Mouse (Mus musculus): Measurements from ENCODE around the gene Dolk. TPM values are rescaled to one million over a fixed set of nuclear protein-coding genes. Genes with fewer than 3 reads are reported as not detected.

Gene Dolk
- polyA plus RNA-seq, 1 experiment from 2014 or later = 26.0 TPM

DNA sequence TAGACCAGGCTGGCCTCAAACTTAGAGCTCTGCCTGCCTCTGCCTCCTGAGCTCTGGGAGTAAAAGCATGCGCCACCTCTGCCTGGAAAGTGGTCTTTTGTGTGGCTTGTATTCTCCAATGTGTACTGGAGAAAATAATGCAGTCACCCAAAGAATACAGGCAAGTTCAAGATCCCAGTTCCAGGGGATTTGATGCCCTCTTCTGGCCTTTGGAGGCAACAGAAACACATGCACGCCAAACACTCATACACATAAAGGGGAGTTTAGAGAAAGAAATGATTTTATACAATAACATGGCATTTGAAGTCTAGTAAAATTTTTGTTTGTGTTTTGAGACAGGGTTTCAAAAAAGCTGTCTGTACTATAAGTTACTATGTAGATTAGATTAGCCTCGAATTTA is 13.4 kb upstream of the Dolk start:
- H3K36me3 ChIP-seq (replicated peaks) = peaks cover 98% of the 10 kb centered on the region
- H3K4me3 ChIP-seq = no peak overlapping the region
- no peaks in the 10 kb centered on the region for H3K9me3 ChIP-seq
- WGBS = 82% methylated on average over 3 of the region's 3 CpGs
- no peaks in the 10 kb centered on the region for H3K4me1 ChIP-seq
- H3K27ac ChIP-seq = no peak overlapping the region
- H3K27me3 ChIP-seq (ENCODE audit: poor library complexity, severe bottlenecking) = no peaks in the 10 kb centered on the region
- no peak for DNase-seq (ENCODE audit: extremely low spot score, low spot score)

DNA sequence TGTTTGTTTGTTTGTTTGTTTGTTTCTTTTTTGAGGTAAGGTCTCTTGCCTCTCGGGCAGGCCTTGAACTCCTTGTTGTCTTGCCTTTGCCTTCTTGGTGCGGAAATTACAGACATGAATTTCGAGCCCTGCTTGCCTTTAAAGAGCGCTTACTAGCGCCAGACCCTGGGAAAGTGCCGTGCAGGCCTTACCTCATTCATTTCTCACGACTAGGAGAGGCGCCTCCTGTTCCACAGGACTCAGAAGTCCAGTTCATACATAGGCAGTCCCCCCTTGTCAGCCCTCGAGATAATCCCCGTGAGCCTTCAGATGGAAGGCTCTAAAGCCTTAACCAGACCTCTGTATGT is 866 bp upstream of the Dolk start:
- H3K4me3 ChIP-seq = peak overlapping the region; percentile 98
- peaks cover 45% of the 10 kb centered on the region for H3K36me3 ChIP-seq (replicated peaks)
- under 1% methylated on average over 10 of the region's 10 CpGs for WGBS
- H3K27ac ChIP-seq = peak overlapping the region; percentile 94
- peaks cover 28% of the 10 kb centered on the region for H3K4me1 ChIP-seq
- H3K27me3 ChIP-seq (ENCODE audit: poor library complexity, severe bottlenecking) = no peaks in the 10 kb centered on the region
- no peaks in the 10 kb centered on the region for H3K9me3 ChIP-seq
- DNase-seq (ENCODE audit: extremely low spot score, low spot score) = no peak

DNA sequence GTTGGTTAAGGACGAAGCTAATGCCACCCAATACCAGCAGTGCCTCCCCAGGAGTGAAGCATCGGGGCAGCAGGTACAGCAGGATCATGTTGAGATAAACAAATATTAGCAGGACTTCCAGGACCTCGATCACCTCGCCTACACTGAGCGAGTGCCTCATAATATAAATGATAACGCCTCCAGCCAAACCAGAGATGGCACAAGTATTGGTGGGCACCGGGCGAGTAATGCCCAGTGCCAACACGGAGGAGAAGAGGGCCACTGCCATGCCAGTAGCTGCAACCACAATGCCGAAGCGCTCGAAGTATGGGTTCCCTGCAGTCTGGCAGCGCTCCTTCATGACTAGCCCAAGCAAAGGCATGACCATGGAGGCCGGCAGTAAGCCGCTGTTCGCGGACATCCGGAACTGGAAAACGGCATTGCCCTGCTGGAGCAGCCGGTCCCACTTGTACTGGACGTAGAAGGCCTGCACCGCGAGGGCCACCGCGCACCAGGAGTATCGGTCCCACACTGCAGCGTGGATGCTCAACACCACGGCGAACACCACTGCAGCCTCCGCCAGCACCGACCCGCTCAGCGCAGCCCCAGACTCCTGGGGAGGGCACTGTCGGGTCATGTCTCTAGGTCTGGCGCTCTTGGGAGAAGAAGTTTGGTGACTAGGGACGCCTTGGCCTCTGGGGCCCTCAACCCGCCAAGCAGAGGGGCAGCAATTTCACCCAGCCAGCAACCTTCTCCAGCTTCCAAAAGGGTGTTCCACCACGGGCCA is 535 bp downstream of the Dolk start:
- peak overlapping the region; percentile 94 for H3K27ac ChIP-seq
- peaks cover 28% of the 10 kb centered on the region for H3K4me1 ChIP-seq

DNA sequence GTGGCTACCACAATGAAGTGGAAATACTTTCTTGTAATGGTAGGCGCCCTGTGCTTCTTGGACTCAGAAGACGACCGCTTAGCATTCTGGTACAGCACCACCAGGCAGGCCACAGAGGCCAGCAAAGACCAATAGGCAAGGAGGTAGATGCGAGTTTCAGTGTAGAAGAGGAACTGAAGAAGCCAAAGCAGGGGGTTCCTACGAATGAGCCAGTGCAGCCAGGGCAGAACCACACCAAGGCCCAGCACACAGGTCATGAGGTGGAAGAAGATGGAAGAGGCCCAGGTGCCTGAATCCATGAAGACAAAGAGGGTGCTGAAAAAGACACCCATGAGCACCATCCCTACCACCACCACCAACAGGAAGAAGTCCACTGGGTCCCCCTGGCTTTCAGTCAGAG is 1.1 kb downstream of the Dolk start:
- Histone ChIP-seq H3K4me1 (peaks cover 28% of the 10 kb centered on the region), H3K36me3 (replicated peaks) (peaks cover 26% of the 10 kb centered on the region), H3K9me3 (no peaks in the 10 kb centered on the region), H3K4me3 (peak overlapping the region; percentile 98), H3K27ac (no peak overlapping the region), H3K27me3 (ENCODE audit: poor library complexity, severe bottlenecking) (no peaks in the 10 kb centered on the region)
- no peak for DNase-seq (ENCODE audit: extremely low spot score, low spot score)
- WGBS = 96% methylated on average over 5 of the region's 5 CpGs

More for the DNA sequence above, 535 bp downstream of the Dolk start:
- peaks cover 32% of the 10 kb centered on the region for H3K36me3 ChIP-seq (replicated peaks)
- peak overlapping the region; percentile 98 for H3K4me3 ChIP-seq
- H3K27me3 ChIP-seq (ENCODE audit: poor library complexity, severe bottlenecking) = no peaks in the 10 kb centered on the region
- H3K9me3 ChIP-seq = no peaks in the 10 kb centered on the region
- peak; percentile 21 for DNase-seq (ENCODE audit: extremely low spot score, low spot score)
- 16% methylated on average over 38 of the region's 38 CpGs for WGBS

DNA sequence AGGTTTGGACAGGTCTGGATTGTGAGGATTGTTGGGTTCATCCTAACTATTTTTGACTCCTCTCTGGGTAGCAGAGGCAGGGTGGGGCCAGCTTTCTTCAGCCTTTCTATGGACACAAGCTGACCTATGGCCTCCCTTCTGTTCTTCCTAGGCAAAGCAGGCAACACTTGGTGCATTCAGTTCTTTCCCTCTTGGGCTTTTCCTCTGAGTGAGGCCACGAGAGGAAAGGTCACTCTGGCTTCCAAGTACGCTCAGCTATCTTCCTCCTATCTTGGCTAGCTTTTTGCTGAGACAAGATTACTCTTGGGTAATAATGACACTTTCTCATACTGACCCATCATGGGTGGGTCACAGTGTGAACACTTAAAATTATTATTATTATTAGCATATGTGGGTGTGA is 2.9 kb downstream of the Dolk start:
- no peak for DNase-seq (ENCODE audit: extremely low spot score, low spot score)
- Histone ChIP-seq H3K4me1 (peaks cover 27% of the 10 kb centered on the region), H3K36me3 (replicated peaks) (peaks cover 10% of the 10 kb centered on the region), H3K27ac (no peak overlapping the region), H3K9me3 (no peaks in the 10 kb centered on the region), H3K4me3 (no peak overlapping the region), H3K27me3 (ENCODE audit: poor library complexity, severe bottlenecking) (no peaks in the 10 kb centered on the region)
- WGBS = 93% methylated on average over 2 of the region's 2 CpGs

DNA sequence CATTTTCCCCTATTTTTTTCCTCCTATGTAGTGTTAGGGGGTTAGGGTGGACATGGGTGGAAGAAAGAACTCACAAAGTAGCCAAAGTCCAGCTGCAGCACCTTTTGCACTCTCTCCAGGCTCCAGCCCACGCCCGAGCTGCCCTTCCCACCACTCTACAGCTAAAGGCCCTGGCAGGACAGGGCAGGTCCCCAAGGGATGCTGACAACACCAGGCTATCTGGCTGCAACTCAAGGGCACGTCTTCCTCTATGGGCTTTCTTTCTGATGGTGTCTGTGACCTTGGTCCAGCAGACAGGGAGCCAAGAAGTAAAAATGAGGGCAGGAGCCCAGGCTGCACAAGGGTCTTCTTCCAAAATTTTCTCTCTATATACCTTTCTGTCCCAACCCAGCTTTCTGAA is 4.5 kb downstream of the Dolk start:
- WGBS = 82% methylated on average over 3 of the region's 3 CpGs

DNA sequence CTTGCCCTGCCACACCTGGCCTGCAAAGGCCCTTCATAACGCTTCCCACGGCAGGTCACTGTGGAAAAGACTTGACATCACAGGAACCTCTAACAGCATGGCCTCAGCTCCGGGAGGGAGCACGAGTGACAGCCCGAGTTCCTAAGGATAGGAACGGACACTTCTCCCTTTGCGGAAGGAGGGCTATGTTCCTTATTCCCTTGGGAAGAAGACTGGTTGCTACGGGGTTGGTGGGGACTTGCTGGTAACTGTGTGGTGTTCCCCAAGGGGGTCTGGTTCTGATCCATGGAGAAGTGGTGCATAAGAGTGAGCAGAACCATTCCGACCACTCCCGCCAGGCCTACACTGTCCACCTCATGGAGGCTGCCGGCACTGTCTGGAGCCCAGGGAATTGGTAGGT is 5.4 kb downstream of the Dolk start, which contains the start of gene Gm28038:
TSS of gene Gm28038 (plus strand) at position 301 of the 400 bp plus-strand sequence.
- no peaks in the 10 kb centered on the region for H3K27me3 ChIP-seq (ENCODE audit: poor library complexity, severe bottlenecking)
- WGBS = 94% methylated on average over 11 of the region's 11 CpGs
- H3K27ac ChIP-seq = no peak within 1 kb of the TSS
- H3K9me3 ChIP-seq = no peaks in the 10 kb centered on the region
- H3K36me3 ChIP-seq (replicated peaks) = peaks cover 6% of the 10 kb centered on the region; the same call in 1 of the 2 replicates
- peaks cover 12% of the 10 kb centered on the region for H3K4me1 ChIP-seq
- H3K4me3 ChIP-seq = no peak within 1 kb of the TSS
- no peak for DNase-seq (ENCODE audit: extremely low spot score, low spot score)

More for the DNA sequence above, 4.5 kb downstream of the Dolk start:
- H3K9me3 ChIP-seq = no peaks in the 10 kb centered on the region
- DNase-seq (ENCODE audit: extremely low spot score, low spot score) = no peak
- H3K27ac ChIP-seq = no peak overlapping the region
- no peaks in the 10 kb centered on the region for H3K27me3 ChIP-seq (ENCODE audit: poor library complexity, severe bottlenecking)
- peaks cover 6% of the 10 kb centered on the region; the same call in 1 of the 2 replicates for H3K36me3 ChIP-seq (replicated peaks)
- H3K4me3 ChIP-seq = no peak overlapping the region
- H3K4me1 ChIP-seq = peaks cover 15% of the 10 kb centered on the region

DNA sequence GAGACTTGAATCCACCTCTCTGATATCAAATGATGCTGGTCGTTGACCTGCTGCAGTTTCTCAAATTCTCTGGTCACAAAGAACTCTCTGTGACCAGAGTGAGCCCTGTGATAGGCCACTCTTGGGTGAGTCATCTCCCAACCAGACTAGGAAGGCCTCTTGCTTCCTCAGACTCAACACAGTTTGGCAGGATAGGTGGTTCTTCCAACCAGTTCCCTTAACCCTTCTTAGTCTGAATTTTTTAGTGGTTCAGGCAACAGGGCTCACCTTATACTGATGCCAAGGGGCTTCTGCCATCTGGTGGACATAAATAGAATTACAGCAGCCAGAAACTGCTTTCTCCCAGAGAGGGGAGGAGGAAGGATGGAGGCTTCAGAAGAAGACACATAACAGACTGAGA is 16.0 kb downstream of the Dolk start:
- WGBS = 68% methylated on average over 1 of the region's 1 CpGs
- DNase-seq (ENCODE audit: extremely low spot score, low spot score) = peak; percentile 51
- H3K4me3 ChIP-seq = no peak overlapping the region
- H3K27ac ChIP-seq = no peak overlapping the region
- no peaks in the 10 kb centered on the region for H3K27me3 ChIP-seq (ENCODE audit: poor library complexity, severe bottlenecking)
- peaks cover 22% of the 10 kb centered on the region for H3K4me1 ChIP-seq
- no peaks in the 10 kb centered on the region for H3K9me3 ChIP-seq
- peaks cover 6% of the 10 kb centered on the region for H3K36me3 ChIP-seq (replicated peaks)

DNA sequence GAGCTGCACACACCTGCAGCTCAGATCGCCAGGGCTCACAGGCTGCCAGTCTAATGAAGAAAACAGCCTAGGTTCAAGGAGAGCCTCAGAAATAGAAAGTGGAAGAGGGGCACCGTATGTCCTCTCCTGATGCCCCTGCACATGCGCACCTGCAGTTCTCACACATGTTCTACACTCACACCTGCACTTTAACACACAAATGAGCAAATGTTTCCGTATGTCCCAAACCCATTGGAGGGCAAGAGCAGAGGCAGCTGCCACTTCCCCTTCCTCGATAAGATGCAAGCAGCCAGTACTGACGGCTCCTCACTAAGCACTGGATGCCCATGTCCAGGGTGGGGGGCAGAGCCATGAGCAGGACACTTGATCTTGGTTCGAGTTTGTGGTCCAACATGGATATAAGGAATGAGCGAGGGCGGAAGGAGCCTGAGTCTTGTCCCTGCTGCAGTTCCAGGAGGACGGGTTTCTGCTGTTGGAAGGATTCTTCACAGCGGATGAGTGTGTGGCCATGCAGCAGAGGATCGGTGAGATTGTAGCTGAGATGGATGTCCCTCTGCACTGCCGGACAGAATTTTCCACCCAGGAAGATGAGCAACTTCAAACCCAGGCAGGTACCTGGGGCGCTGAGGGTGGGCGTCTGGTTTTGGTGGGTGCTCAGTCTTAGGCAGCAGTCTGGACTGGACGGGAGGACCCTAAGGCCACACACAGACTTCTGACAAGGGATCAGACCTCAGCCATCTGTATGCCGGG is 16.7 kb downstream of the Dolk start:
- H3K27ac ChIP-seq = no peak overlapping the region
- H3K36me3 ChIP-seq (replicated peaks) = peaks cover 13% of the 10 kb centered on the region
- no peak for DNase-seq (ENCODE audit: extremely low spot score, low spot score)
- 90% methylated on average over 17 of the region's 17 CpGs for WGBS
- no peaks in the 10 kb centered on the region for H3K27me3 ChIP-seq (ENCODE audit: poor library complexity, severe bottlenecking)
- H3K4me3 ChIP-seq = no peak overlapping the region
- no peaks in the 10 kb centered on the region for H3K9me3 ChIP-seq
- H3K4me1 ChIP-seq = peaks cover 29% of the 10 kb centered on the region

DNA sequence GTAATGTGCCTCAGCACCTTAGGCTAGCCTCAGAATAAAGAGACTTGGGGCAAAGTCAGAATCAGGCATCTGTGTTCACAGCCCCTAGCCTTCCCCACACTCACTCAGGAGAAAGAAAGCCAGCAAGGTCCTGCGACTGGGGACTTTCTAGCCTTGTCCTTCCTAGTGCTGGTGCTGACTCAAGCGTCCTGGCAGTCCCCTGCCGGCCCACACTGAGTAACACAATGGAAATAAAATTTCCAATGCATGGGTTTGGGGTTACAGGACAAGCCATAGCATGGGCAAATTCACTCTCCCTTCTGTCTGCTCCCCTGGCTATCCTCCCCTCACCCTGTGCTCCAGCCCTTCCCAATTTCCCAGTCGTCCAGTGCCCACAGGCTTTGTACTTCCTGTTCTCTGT is 17.8 kb downstream of the Dolk start:
- Histone ChIP-seq H3K9me3 (no peaks in the 10 kb centered on the region), H3K36me3 (replicated peaks) (peaks cover 24% of the 10 kb centered on the region), H3K27me3 (ENCODE audit: poor library complexity, severe bottlenecking) (no peaks in the 10 kb centered on the region), H3K4me1 (peaks cover 30% of the 10 kb centered on the region), H3K27ac (no peak overlapping the region), H3K4me3 (no peak overlapping the region)
- no peak for DNase-seq (ENCODE audit: extremely low spot score, low spot score)
- 64% methylated on average over 4 of the region's 4 CpGs for WGBS

DNA sequence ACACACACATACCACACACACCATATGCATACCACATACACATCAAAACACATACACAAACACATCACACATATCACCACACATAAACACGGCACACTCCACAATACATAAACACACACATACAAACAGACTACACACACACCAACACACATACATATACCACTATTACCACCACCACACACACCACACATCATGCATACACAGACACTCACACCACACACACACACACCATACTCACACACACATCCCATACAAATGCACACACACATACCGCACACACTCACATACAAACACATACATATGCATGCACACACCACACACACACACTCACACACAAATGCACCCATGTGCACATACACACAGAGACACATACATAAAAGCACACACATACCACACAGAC is 18.7 kb downstream of the Dolk start:
- Histone ChIP-seq H3K4me1 (peaks cover 30% of the 10 kb centered on the region), H3K4me3 (no peak overlapping the region), H3K9me3 (no peaks in the 10 kb centered on the region), H3K27ac (no peak overlapping the region), H3K36me3 (replicated peaks) (peaks cover 32% of the 10 kb centered on the region), H3K27me3 (ENCODE audit: poor library complexity, severe bottlenecking) (no peaks in the 10 kb centered on the region)
- 97% methylated on average over 2 of the region's 2 CpGs for WGBS
- no peak for DNase-seq (ENCODE audit: extremely low spot score, low spot score)

DNA sequence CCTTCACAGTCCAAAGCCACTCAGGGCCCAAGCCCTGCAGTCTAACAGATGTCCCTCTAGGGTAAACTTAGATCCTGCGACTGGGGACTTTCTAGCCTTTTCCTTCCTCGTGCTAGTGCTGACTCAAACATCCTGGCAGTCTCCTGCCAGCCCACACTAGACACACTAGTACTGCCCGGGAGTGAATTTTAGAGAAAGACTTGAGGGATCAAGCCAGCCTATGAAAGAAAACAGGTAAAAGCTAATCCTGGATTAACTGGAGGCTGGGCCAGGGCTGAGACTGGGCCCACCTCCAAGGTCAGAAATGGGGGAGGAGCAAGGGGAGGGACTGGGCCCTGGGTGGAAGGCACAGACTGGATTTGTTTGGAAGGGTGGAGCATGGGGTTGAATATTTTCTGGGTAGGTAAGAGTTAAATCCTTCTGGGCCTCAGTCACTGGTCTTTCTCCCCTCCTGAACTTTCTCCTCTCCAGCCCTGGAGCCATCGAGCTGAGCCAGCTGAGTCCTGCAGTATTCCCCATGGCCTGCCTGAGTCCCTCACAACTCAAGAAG is 19.7 kb downstream of the Dolk start:
- Histone ChIP-seq H3K27ac (peak overlapping the region; percentile 81), H3K9me3 (no peaks in the 10 kb centered on the region), H3K27me3 (ENCODE audit: poor library complexity, severe bottlenecking) (no peaks in the 10 kb centered on the region), H3K36me3 (replicated peaks) (peaks cover 41% of the 10 kb centered on the region), H3K4me1 (peaks cover 30% of the 10 kb centered on the region), H3K4me3 (peak overlapping the region; percentile 26)
- WGBS = 11% methylated on average over 4 of the region's 4 CpGs
- DNase-seq (ENCODE audit: extremely low spot score, low spot score) = peak; percentile 25

DNA sequence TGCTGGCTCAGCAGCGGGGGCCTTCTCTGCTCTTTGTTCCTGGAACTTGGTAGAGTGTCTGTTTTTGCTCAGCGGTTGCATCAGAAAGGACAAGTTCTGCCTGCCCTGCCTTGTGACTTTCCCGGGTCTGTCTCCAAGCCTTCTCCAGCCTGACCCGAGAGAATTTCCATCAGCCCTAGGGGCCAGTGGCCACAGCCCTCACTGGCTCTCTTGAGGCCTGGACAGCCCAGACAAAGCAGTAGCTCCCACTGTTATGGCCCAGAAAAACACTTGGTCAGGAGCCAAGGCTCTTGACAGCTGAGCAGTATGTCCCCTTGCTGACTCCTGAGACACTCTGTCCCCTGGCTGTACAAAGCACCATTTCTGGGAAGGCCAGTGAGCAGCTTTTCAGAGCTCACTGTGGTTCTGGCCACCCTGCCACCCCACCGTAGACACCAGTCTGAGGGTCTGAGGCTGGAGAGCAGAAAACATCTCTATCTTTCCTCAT is 20.3 kb downstream of the Dolk start, which contains the start of gene Phyhd1:
TSS of gene Phyhd1 (plus strand) at position 437 of the 487 bp plus-strand sequence.
- H3K4me1 ChIP-seq = peaks cover 30% of the 10 kb centered on the region
- H3K36me3 ChIP-seq (replicated peaks) = peaks cover 48% of the 10 kb centered on the region
- no peaks in the 10 kb centered on the region for H3K27me3 ChIP-seq (ENCODE audit: poor library complexity, severe bottlenecking)
- peak within 1 kb of the TSS; percentile 26 for H3K4me3 ChIP-seq
- no peak for DNase-seq (ENCODE audit: extremely low spot score, low spot score)
- WGBS = 40% methylated on average over 5 of the region's 5 CpGs
- H3K27ac ChIP-seq = peak within 1 kb of the TSS; percentile 81
- H3K9me3 ChIP-seq = no peaks in the 10 kb centered on the region
